19 mouse cellular contexts compared by ENCODE assay signal in genomic region chr9:101272715-101273114, GRCm38 (mm10). TPM values are rescaled to one million over a fixed set of nuclear protein-coding genes. Genes with fewer than 3 reads are reported as not detected.
DNase-seq lines count a peak whose midpoint lies in the region; ATAC-seq lines count a peak whose summit lies in the region.
"Had no signal": no experiment of that assay in that cellular context is flagged by ENCODE, and none has a peak within 500 bp of the region (broad histone marks: within the 10 kb centered on the region; RNA-seq: fewer than 3 reads in every experiment).

No protein-coding gene starts in this region.

- no peak overlapping the region for H3K4me3 ChIP-seq in lung, embryonic 16.5 days (ENCODE audit: low read length)
- H3K4me3 ChIP-seq in hindbrain, embryonic 12.5 days: no peak overlapping the region
- H3K4me3 ChIP-seq: embryonic facial prominence, embryonic 15.5 days; heart, embryonic 13.5 days; midbrain, embryonic 15.5 days; myocyte had no signal

- no peak for DNase-seq in lung, adult 18-20 months
- DNase-seq in kidney, adult 8-10 months: peak; percentile 83 to 93
- peak; percentile 83 for DNase-seq in kidney, postnatal 14 days
- no peak for DNase-seq in ovary, postnatal 14 days (ENCODE audit: low spot score)
- DNase-seq in adrenal gland, postnatal 14 days: no peak
- DNase-seq: adrenal gland, postnatal 25 days; cerebellum, adult 18-20 months; cerebellum, postnatal 36 days; left cerebral cortex, postnatal 4 days had no signal

- H3K4me1 ChIP-seq in lung, embryonic 16.5 days (replicated peaks; ENCODE audit: control insufficient read depth, insufficient read depth, low read length): 0 out of 2 replicates have a peak, but pooled peaks cover 2% of the 10 kb centered on the region
- no peaks in the 10 kb centered on the region for H3K4me1 ChIP-seq in hindbrain, embryonic 12.5 days
- H3K4me1 ChIP-seq: embryonic facial prominence, embryonic 15.5 days; heart, embryonic 13.5 days; midbrain, embryonic 15.5 days had no signal

- no peak overlapping the region for H3K4me2 ChIP-seq in lung, embryonic 16.5 days (ENCODE audit: low read depth, low read length)
- no peak overlapping the region for H3K4me2 ChIP-seq in hindbrain, embryonic 12.5 days (replicated peaks)
- H3K4me2 ChIP-seq: embryonic facial prominence, embryonic 15.5 days; heart, embryonic 13.5 days; hindbrain, embryonic 14.5 days; midbrain, embryonic 15.5 days had no signal

- peak overlapping the region; percentile 47 for H3K27ac ChIP-seq in lung, embryonic 16.5 days (ENCODE audit: low read length)
- no peak overlapping the region for H3K27ac ChIP-seq in hindbrain, embryonic 12.5 days
- H3K27ac ChIP-seq: embryonic facial prominence, embryonic 15.5 days; heart, embryonic 13.5 days; hindbrain, embryonic 14.5 days; liver, embryonic 14.5 days; midbrain, embryonic 15.5 days; stomach, postnatal 0 days had no signal

- H3K9ac ChIP-seq in lung, embryonic 16.5 days (ENCODE audit: low read length): no peak overlapping the region
- no peak overlapping the region for H3K9ac ChIP-seq in hindbrain, embryonic 12.5 days
- H3K9ac ChIP-seq: embryonic facial prominence, embryonic 15.5 days; heart, embryonic 13.5 days; hindbrain, embryonic 14.5 days; liver, embryonic 14.5 days; midbrain, embryonic 15.5 days had no signal

- no peaks in the 10 kb centered on the region for H3K36me3 ChIP-seq in lung, embryonic 16.5 days (ENCODE audit: control insufficient read depth, insufficient read depth, low read length)
- no peaks in the 10 kb centered on the region for H3K36me3 ChIP-seq in hindbrain, embryonic 12.5 days
- H3K36me3 ChIP-seq: embryonic facial prominence, embryonic 15.5 days; heart, embryonic 13.5 days; midbrain, embryonic 15.5 days had no signal

- H3K9me3 ChIP-seq in lung, embryonic 16.5 days (ENCODE audit: control insufficient read depth, low read length): no peaks in the 10 kb centered on the region
- no peaks in the 10 kb centered on the region for H3K9me3 ChIP-seq in hindbrain, embryonic 12.5 days (replicated peaks)
- H3K9me3 ChIP-seq: embryonic facial prominence, embryonic 15.5 days; heart, embryonic 13.5 days; midbrain, embryonic 15.5 days had no signal

- WGBS in lung, embryonic 16.5 days: 49% methylated on average over 7 of the region's 7 CpGs
- WGBS in hindbrain, embryonic 12.5 days: 85% methylated on average over 7 of the region's 7 CpGs

- no peaks in the 10 kb centered on the region for H3K27me3 ChIP-seq in lung, embryonic 16.5 days (ENCODE audit: control insufficient read depth, insufficient read depth, low read depth, low read length)
- no peaks in the 10 kb centered on the region for H3K27me3 ChIP-seq in hindbrain, embryonic 12.5 days
- H3K27me3 ChIP-seq: embryonic facial prominence, embryonic 15.5 days; heart, embryonic 13.5 days; midbrain, embryonic 15.5 days had no signal

- ATAC-seq in lung, embryonic 16.5 days (ENCODE audit: low read depth): peak; percentile 54; the same call in 1 of the 2 replicates
- ATAC-seq in hindbrain, embryonic 12.5 days (ENCODE audit: low FRiP score): no peak
- ATAC-seq: activated CD4-positive, CD25-positive, alpha-beta regulatory T cell, adult 4 months; midbrain, embryonic 15.5 days had no signal

RNA-seq across cellular contexts. Expression of gene Ppp2r3a, which starts 21.1 kb away (rescaled TPM):
- polyA plus RNA-seq in lung, embryonic 16.5 days (2015; fragmentation: Nextera tagmentation; extraction: Ambion mirVana): 11.3 and 12.4 TPM in 2 replicates
- polyA plus RNA-seq in hindbrain, embryonic 12.5 days (2016; fragmentation: Nextera tagmentation; extraction: Ambion mirVana): 26.1 and 28.6 TPM in 2 replicates
- total RNA-seq in adrenal gland, postnatal 14 days (2021): 24.2 and 28.6 TPM in 2 replicates

Comparison
In these comparisons a context has a peak if more than half of its experiments do, and no peak if none do; other contexts are left out.
1. DNase-seq: peak in kidney, adult 8-10 months (2 of 2) and kidney, postnatal 14 days (single experiment); none in lung, adult 18-20 months (0 of 2), ovary, postnatal 14 days (single experiment) and adrenal gland, postnatal 14 days (single experiment).